Comparison of ENCODE assay signal across 25 mouse cellular contexts in genomic region chr15:102112181-102112580, GRCm38 (mm10). TPM values are rescaled to one million over a fixed set of nuclear protein-coding genes. Genes with fewer than 3 reads are reported as not detected.
"Had no signal": no experiment of that assay in that cellular context is flagged by ENCODE, and none has a peak within 500 bp of the region (broad histone marks: within the 10 kb centered on the region; RNA-seq: fewer than 3 reads in every experiment).

No protein-coding gene starts in this region.

- H3K27me3 ChIP-seq: heart, embryonic 15.5 days; intestine, embryonic 15.5 days had no signal

- H3K4me3 ChIP-seq: heart, adult 2 months; heart, embryonic 13.5 days; heart, embryonic 15.5 days; hindbrain, embryonic 10.5 days; hindbrain, embryonic 12.5 days; intestine, embryonic 15.5 days; layer of hippocampus, adult 2 months; left cerebral cortex, adult 2 months; limb, embryonic 10.5 days; limb, embryonic 12.5 days; liver, embryonic 13.5 days had no signal

- H3K4me2 ChIP-seq: heart, embryonic 11.5 days; heart, embryonic 13.5 days; heart, embryonic 15.5 days; hindbrain, embryonic 12.5 days; hindbrain, embryonic 14.5 days; intestine, embryonic 15.5 days; limb, embryonic 12.5 days; liver, embryonic 11.5 days; liver, embryonic 13.5 days had no signal

- DNase-seq: gastrocnemius, postnatal 25 days; heart, postnatal 14 days; kidney, adult 18-20 months; kidney, adult 8-10 months; kidney, postnatal 4 days; liver; liver, embryonic 13.5 days had no signal

RNA-seq across cellular contexts. Expression of gene Tns2, which starts 12.0 kb away (rescaled TPM):
- total RNA-seq: granulocyte monocyte progenitor cell, adult 5-6 weeks had no signal

RNA-seq across cellular contexts. Expression of gene Igfbp6, which starts 32.0 kb away (rescaled TPM):
- total RNA-seq: granulocyte monocyte progenitor cell, adult 5-6 weeks had no signal
- polyA plus RNA-seq: hindbrain, embryonic 10.5 days; hindbrain, embryonic 12.5 days had no signal

RNA-seq across cellular contexts. Expression of gene Soat2, which starts 38.1 kb away (rescaled TPM):
- total RNA-seq: layer of hippocampus, adult 2 months; layer of hippocampus, postnatal 10 days; layer of hippocampus, postnatal 25 days; left cerebral cortex, postnatal 14 days had no signal
- polyA plus RNA-seq: hindbrain, embryonic 14.5 days; hindbrain, embryonic 16.5 days; limb, embryonic 12.5 days had no signal
